8 mouse cellular contexts compared by ENCODE assay signal in genomic region chr8:83739711-83740468, GRCm38 (mm10). TPM values are rescaled to one million over a fixed set of nuclear protein-coding genes. Genes with fewer than 3 reads are reported as not detected.
A peak's percentile ranks its signal among the peaks of the same experiment; 100 is the strongest.
DNase-seq lines count a peak whose midpoint lies in the region; ATAC-seq and TF ChIP-seq lines count a peak whose summit lies in the region.

No protein-coding gene starts in this region.

- peak overlapping the region; percentile 42; the same call in 1 of the 2 replicates for H3K27ac ChIP-seq in kidney, adult 2 months (ENCODE audit: insufficient read depth, low read depth, low read length)
- peak overlapping the region; percentile 80 for H3K27ac ChIP-seq in embryonic facial prominence, embryonic 12.5 days
- no peak overlapping the region for H3K27ac ChIP-seq in midbrain, embryonic 13.5 days

- WGBS in kidney, adult 2 months: 42% methylated on average over 8 of the region's 8 CpGs
- WGBS in embryonic facial prominence, embryonic 12.5 days: 36% methylated on average over 8 of the region's 8 CpGs
- WGBS in midbrain, embryonic 13.5 days: 50% methylated on average over 8 of the region's 8 CpGs

- TF ChIP-seq CTCF in kidney, adult 2 months (conservative IDR thresholded peaks at IDR 0.05; ENCODE audit: insufficient read depth, insufficient read length, low read depth, low read length): no peak

- no peaks in the 10 kb centered on the region for H3K9me3 ChIP-seq in embryonic facial prominence, embryonic 12.5 days
- no peaks in the 10 kb centered on the region for H3K9me3 ChIP-seq in midbrain, embryonic 13.5 days

- peak; percentile 33 for DNase-seq in kidney, adult 2 months
- DNase-seq in kidney, adult 18-20 months: no peak
- DNase-seq in kidney, postnatal 4 days: peak; percentile 37 to 44
- DNase-seq in thymus, postnatal 0 days (ENCODE audit: low spot score): peak; percentile 92
- no peak for DNase-seq in cerebellum, postnatal 36 days
- no peak for DNase-seq in retina, postnatal 1 day

- H3K4me3 ChIP-seq in kidney, adult 2 months (ENCODE audit: insufficient read depth, low read depth, low read length): peak overlapping the region; percentile 63
- peak overlapping the region; percentile 47; the same call in 1 of the 2 replicates for H3K4me3 ChIP-seq in embryonic facial prominence, embryonic 12.5 days
- no peak overlapping the region for H3K4me3 ChIP-seq in midbrain, embryonic 13.5 days (replicated peaks)

- H3K4me2 ChIP-seq in embryonic facial prominence, embryonic 12.5 days (replicated peaks): peak overlapping the region; percentile 77
- peak overlapping the region; percentile 22 for H3K4me2 ChIP-seq in midbrain, embryonic 13.5 days (replicated peaks)

- no peak overlapping the region for H3K9ac ChIP-seq in embryonic facial prominence, embryonic 12.5 days
- no peak overlapping the region for H3K9ac ChIP-seq in midbrain, embryonic 13.5 days (replicated peaks)

- H3K27me3 ChIP-seq in kidney, adult 2 months (replicated peaks; ENCODE audit: control insufficient read depth, insufficient read depth, low read length): no peaks in the 10 kb centered on the region
- H3K27me3 ChIP-seq in embryonic facial prominence, embryonic 12.5 days: 0 out of 2 replicates have a peak, but pooled peaks cover 9% of the 10 kb centered on the region
- H3K27me3 ChIP-seq in midbrain, embryonic 13.5 days: peaks cover 41% of the 10 kb centered on the region

- peaks cover 6% of the 10 kb centered on the region; the same call in 1 of the 2 replicates for H3K4me1 ChIP-seq in kidney, adult 2 months (ENCODE audit: control insufficient read depth, insufficient read depth, low read length)
- H3K4me1 ChIP-seq in embryonic facial prominence, embryonic 12.5 days: peaks cover 33% of the 10 kb centered on the region
- peaks cover 17% of the 10 kb centered on the region for H3K4me1 ChIP-seq in midbrain, embryonic 13.5 days (replicated peaks)

- no peak for TF ChIP-seq POLR2A in kidney, adult 2 months (IDR thresholded peaks at IDR 0.05; ENCODE audit: low read depth, low read length)

- no peaks in the 10 kb centered on the region for H3K36me3 ChIP-seq in kidney, adult 2 months (ENCODE audit: control insufficient read depth, insufficient read depth, low read length)
- no peaks in the 10 kb centered on the region for H3K36me3 ChIP-seq in embryonic facial prominence, embryonic 12.5 days
- no peaks in the 10 kb centered on the region for H3K36me3 ChIP-seq in midbrain, embryonic 13.5 days

- ATAC-seq in embryonic facial prominence, embryonic 12.5 days (ENCODE audit: insufficient number of reproducible peaks, insufficient read depth, low FRiP score, low TSS enrichment): no peak
- ATAC-seq in midbrain, embryonic 13.5 days: no peak

RNA-seq across cellular contexts. Expression of gene Adgre5, which starts 1.2 kb away (rescaled TPM):
- 45.1 and 46.6 TPM in 2 replicates for polyA plus RNA-seq in kidney, adult 2 months (2012; rRNA removed)
- polyA plus RNA-seq in embryonic facial prominence, embryonic 12.5 days (2016; fragmentation: Nextera tagmentation; extraction: Ambion mirVana): 24.7 and 26.0 TPM in 2 replicates
- 8.6 and 8.7 TPM in 2 replicates for polyA plus RNA-seq in midbrain, embryonic 13.5 days (2015; fragmentation: Nextera tagmentation; extraction: Ambion mirVana)
- polyA plus RNA-seq in thymus, postnatal 0 days (2015; fragmentation: Nextera tagmentation; extraction: Ambion mirVana): 71.6 and 74.7 TPM in 2 replicates

RNA-seq across cellular contexts. Expression of gene Ddx39, which starts 24.9 kb away (rescaled TPM):
- 25.1 and 28.7 TPM in 2 replicates for polyA plus RNA-seq in kidney, adult 2 months (2012; rRNA removed)
- 147 and 152 TPM in 2 replicates for polyA plus RNA-seq in embryonic facial prominence, embryonic 12.5 days (2016; fragmentation: Nextera tagmentation; extraction: Ambion mirVana)
- polyA plus RNA-seq in midbrain, embryonic 13.5 days (2015; fragmentation: Nextera tagmentation; extraction: Ambion mirVana): 154 and 155 TPM in 2 replicates
- 325 and 328 TPM in 2 replicates for polyA plus RNA-seq in thymus, postnatal 0 days (2015; fragmentation: Nextera tagmentation; extraction: Ambion mirVana)

RNA-seq across cellular contexts. Expression of gene Pkn1, which starts 40.9 kb away (rescaled TPM):
- polyA plus RNA-seq in kidney, adult 2 months (2012; rRNA removed): 81.9 and 98.1 TPM in 2 replicates
- polyA plus RNA-seq in embryonic facial prominence, embryonic 12.5 days (2016; fragmentation: Nextera tagmentation; extraction: Ambion mirVana): 35.1 and 36.1 TPM in 2 replicates
- 22.7 and 23.3 TPM in 2 replicates for polyA plus RNA-seq in midbrain, embryonic 13.5 days (2015; fragmentation: Nextera tagmentation; extraction: Ambion mirVana)
- 38.8 and 44.8 TPM in 2 replicates for polyA plus RNA-seq in thymus, postnatal 0 days (2015; fragmentation: Nextera tagmentation; extraction: Ambion mirVana)

Comparison
In these comparisons a context has a peak if more than half of its experiments do, and no peak if none do; other contexts are left out.
1. DNase-seq: peak in kidney, adult 2 months (single experiment), kidney, postnatal 4 days (2 of 2) and thymus, postnatal 0 days (single experiment); none in kidney, adult 18-20 months (single experiment), cerebellum, postnatal 36 days (0 of 2) and retina, postnatal 1 day (single experiment).